Mouse (Mus musculus) cerebellum, postnatal 25 days (tissue): ENCODE measurements around the gene Cwc22.

Experiments used
- DNase-seq, 2 experiments: peaks; one replicate each; pipeline ENCODE4 v3.0.0; 2021; ENCODE audit warnings: mixed read lengths in 2 of 2

Cwc22 gene

DNA sequence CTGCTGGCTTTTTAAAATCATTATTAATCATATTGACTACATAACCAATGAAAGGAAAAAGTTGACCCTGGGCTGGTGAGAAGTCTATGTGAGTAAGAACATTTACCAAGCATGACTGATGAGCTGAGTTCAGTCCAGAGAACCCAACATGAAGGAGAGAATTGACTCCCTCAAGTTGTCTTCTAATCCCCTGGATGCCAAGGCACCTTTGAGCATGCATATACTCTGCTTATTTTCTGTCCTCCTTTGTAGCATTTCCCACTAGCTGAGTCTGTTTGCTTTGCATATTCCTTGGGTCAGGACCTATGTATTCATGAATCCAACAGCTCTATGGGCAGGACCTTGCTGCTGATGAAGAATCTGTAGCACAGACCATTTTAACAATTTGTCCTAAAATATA, 75.0 kb downstream of the Cwc22 start:
- no peak for DNase-seq

DNA sequence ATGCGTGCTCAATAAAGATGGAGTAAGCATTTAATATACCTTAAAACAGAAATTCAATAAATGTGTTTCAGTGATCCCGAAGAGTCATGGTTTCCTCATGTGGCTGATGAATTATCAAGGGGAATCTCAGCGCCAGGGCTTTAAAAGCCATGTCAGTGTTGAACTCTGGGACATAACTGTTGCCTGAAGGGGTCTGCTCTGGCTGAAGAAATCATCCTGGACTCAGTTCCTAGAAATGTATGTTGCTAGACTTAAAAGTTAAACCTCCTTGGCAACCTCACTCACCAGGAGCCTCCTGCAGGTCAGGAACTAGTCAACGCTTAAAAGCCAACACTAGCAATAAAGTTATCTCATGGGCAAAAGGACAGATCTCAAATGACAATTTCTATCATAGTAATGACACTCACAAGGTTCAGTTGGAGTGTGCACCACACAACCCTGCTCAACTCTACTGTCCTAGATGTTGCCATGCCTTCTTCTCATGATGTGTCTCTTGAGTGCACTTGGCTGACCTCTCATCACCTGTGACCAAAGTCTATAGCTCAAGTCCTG, 76.4 kb downstream of the Cwc22 start:
- DNase-seq: no peak

DNA sequence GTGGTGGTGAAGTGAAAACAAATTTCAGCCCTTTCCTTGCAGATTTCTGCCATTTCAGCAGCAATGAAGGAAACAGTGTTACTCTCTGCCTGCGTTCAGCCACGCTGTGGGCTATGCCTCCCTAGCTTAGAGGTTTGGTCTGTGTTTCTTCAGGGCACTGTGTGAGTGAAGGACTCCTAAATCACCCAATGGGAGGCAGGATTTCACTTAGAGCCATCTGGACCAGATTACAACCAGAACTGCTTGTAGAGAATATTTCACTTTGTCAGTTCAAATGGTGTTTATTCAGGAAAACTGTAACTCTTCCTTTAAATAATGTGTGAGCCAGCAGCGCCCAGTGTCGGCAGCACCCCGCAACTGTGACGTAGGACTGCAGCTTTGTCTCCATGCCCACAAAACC, 82.2 kb downstream of the Cwc22 start:
- no peak for DNase-seq

DNA sequence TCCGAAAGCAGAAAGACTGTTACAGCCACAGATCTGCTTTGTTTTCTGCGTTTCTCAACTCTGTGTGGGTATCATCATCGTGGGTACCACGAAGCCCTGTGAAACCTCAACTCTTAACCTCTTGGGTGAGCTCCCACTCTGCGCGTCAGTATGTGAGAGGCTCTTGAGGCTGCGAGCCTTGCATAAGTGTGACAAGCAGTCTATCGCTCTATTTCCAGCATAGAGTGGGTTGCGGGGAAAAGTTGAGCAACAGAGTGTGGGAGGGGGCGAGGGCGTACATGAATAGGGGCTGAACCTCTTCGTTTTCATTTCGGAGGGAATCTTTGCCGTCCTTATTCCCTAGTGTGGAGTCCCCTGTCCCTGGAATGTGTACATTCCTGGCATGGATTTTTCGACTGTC, 82.7 kb downstream of the Cwc22 start:
- no peak for DNase-seq

DNA sequence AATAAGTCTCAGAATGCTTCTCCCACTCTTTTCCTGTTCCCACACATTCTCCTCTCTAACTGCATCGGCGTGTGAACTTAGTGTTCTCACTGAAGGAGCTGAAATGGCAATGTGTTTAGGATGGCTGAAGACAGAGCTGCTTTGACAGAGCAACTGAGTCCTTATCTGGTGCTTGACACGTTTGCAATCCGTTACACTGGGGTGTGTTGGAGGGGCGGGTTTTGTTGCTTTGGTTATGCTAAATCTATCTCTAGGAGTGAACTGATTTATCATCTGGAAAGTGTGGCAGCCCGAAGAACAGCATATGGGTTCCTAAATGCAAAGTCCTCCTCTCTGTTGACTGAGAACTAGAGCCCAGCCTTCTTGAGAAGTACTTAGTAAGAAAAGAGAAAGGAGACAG, 104.7 kb downstream of the Cwc22 start:
- no peak for DNase-seq

DNA sequence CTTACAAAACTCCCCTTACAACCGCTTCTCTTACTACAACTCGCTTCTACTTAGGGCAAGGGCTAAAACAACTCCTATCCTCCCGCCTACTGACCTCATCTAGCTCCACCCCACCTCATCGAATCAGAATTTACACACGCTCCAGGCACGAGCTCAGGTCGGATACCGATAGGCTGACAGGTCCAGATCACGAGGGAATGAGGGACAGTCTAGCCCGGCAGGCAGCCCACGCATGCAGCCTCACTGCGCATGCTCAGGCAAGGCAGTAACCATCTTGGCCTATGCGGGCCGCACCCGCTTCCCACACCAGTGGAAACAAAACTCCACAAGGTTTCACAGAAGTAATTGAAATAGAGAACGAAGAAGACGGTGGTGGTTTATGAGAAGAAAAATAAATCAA, 106.6 kb downstream of the Cwc22 start:
- no peak for DNase-seq

DNA sequence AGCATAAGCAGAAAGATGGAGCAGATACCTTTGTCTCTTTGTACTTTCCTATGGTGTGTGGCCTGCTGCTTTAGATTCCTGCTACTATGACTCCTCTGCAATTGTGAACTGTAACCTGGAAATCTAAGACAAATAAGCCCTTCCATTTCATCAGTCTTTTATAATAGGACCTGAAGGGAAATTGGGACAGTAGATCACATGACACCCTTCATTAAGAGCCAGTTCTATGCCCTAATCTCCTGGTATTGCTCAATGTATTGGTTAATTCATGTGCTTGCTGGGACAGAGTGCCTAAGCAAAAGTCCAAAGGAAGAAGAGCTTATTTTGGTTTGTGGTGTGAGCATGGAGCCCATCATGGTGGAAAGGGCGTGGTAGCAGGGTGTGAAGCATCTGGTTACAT, 107.5 kb downstream of the Cwc22 start:
- no peak for DNase-seq

DNA sequence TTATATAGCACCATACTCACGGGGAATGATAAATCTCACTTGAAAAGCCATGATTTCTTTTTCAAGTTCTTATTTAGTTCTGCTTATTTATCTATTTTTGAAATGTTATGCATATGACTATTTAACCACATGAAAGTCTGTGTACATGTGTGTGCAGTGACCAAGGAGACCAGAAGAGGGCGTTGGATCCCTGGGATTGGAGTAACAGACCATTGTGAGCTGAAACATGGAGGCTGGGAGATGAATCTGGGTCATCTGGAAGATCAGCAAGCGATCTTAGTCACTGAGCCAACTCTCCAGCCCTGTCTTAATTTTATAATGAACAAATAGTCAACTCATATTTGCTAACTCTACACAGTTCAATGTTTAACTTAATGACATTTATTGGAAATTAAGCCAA, 110.4 kb downstream of the Cwc22 start:
- DNase-seq: peak in 1 of 2 experiments; percentile 25
